34 mouse cellular contexts compared by ENCODE assay signal in genomic region chr15:98135671-98136070, GRCm38 (mm10). TPM values are rescaled to one million over a fixed set of nuclear protein-coding genes. Genes with fewer than 3 reads are reported as not detected.
DNase-seq lines count a peak whose midpoint lies in the region; ATAC-seq and TF ChIP-seq lines count a peak whose summit lies in the region.
"Had no signal": no experiment of that assay in that cellular context is flagged by ENCODE, and none has a peak within 500 bp of the region (broad histone marks: within the 10 kb centered on the region; RNA-seq: fewer than 3 reads in every experiment).

No protein-coding gene starts in this region.

- H3K4me1 ChIP-seq in midbrain, embryonic 15.5 days: no peaks in the 10 kb centered on the region
- H3K4me1 ChIP-seq: forebrain, embryonic 13.5 days; hindbrain, embryonic 13.5 days had no signal

- no peak for ATAC-seq in midbrain, embryonic 15.5 days (replicated peaks)
- ATAC-seq: forebrain, embryonic 13.5 days; forebrain, embryonic 16.5 days; inflammation-experienced regulatory T-cells, adult 6 months; intestine, postnatal 0 days; Patski had no signal

- peak; percentile 31 for TF ChIP-seq POLR2A in myocyte (IDR thresholded peaks at IDR 0.05; ENCODE audit: insufficient read length, low read depth)

- WGBS in midbrain, embryonic 15.5 days: 94% methylated on average over 13 of the region's 13 CpGs

- H3K36me3 ChIP-seq in myocyte (ENCODE audit: control insufficient read depth, insufficient read depth): peaks cover 57% of the 10 kb centered on the region
- peaks cover 56% of the 10 kb centered on the region for H3K36me3 ChIP-seq in midbrain, embryonic 15.5 days (replicated peaks)

- H3K9ac ChIP-seq in midbrain, embryonic 15.5 days: no peak overlapping the region
- H3K9ac ChIP-seq: forebrain, embryonic 13.5 days; hindbrain, embryonic 13.5 days had no signal

- H3K9me3 ChIP-seq in midbrain, embryonic 15.5 days: no peaks in the 10 kb centered on the region
- H3K9me3 ChIP-seq: forebrain, embryonic 10.5 days; forebrain, embryonic 13.5 days; G1E; hindbrain, embryonic 13.5 days had no signal

- H3K4me2 ChIP-seq in myocyte (ENCODE audit: low read depth): no peak overlapping the region
- no peak overlapping the region for H3K4me2 ChIP-seq in midbrain, embryonic 15.5 days
- H3K4me2 ChIP-seq: forebrain, embryonic 13.5 days; heart, embryonic 11.5 days; hindbrain, embryonic 13.5 days had no signal

- H3K27me3 ChIP-seq in myocyte (ENCODE audit: control insufficient read depth, insufficient read depth, insufficient read length): no peaks in the 10 kb centered on the region
- H3K27me3 ChIP-seq in midbrain, embryonic 15.5 days (replicated peaks): no peaks in the 10 kb centered on the region
- H3K27me3 ChIP-seq: CH12.LX; forebrain, embryonic 13.5 days; hindbrain, embryonic 13.5 days; Patski had no signal

- DNase-seq in gastrocnemius, adult 2 months: peak; percentile 27
- DNase-seq in gastrocnemius, postnatal 25 days: no peak
- no peak for DNase-seq in layer of hippocampus, adult 2 months (ENCODE audit: low spot score in 2 of 2)
- DNase-seq in layer of hippocampus, postnatal 36 days: no peak
- DNase-seq: adrenal gland, postnatal 10 days; adrenal gland, postnatal 36 days; B cell, adult 2 months; cerebellum, adult 8-10 months; cerebellum, postnatal 10 days; cerebellum, postnatal 36 days; gastrocnemius, postnatal 14 days; heart, adult 2 months had no signal

- no peak overlapping the region for H3ac ChIP-seq in myocyte (ENCODE audit: control insufficient read depth, insufficient read length)

- H3K4me3 ChIP-seq in gastrocnemius, adult 2 months: no peak overlapping the region
- no peak overlapping the region for H3K4me3 ChIP-seq in layer of hippocampus, adult 2 months
- no peak overlapping the region for H3K4me3 ChIP-seq in myocyte
- no peak overlapping the region for H3K4me3 ChIP-seq in midbrain, embryonic 15.5 days
- H3K4me3 ChIP-seq: forebrain, embryonic 10.5 days; forebrain, embryonic 13.5 days; heart, adult 2 months; hindbrain, embryonic 13.5 days had no signal

- no peak for TF ChIP-seq CTCF in gastrocnemius, adult 2 months (IDR thresholded peaks at IDR 0.05)
- TF ChIP-seq CTCF in layer of hippocampus, adult 2 months (conservative IDR thresholded peaks at IDR 0.05): no peak

- H3K79me2 ChIP-seq in myocyte (ENCODE audit: control insufficient read depth, insufficient read depth): no peaks in the 10 kb centered on the region

- intact Hi-C loops in gastrocnemius, adult 2 months (cut with DNase I): no loop called here

- peak overlapping the region; percentile 87 for H3K27ac ChIP-seq in gastrocnemius, adult 2 months
- peak overlapping the region; percentile 91 for H3K27ac ChIP-seq in layer of hippocampus, adult 2 months
- no peak overlapping the region for H3K27ac ChIP-seq in midbrain, embryonic 15.5 days
- H3K27ac ChIP-seq: forebrain, embryonic 10.5 days; forebrain, embryonic 13.5 days; heart, adult 2 months; hindbrain, embryonic 13.5 days had no signal

TF ChIP-seq in myocyte, 11 proteins besides CTCF, POLR2A, EP300 and RAD21:
- TF ChIP-seq POLR2AphosphoS2 (IDR thresholded peaks at IDR 0.05; ENCODE audit: insufficient read length, low read depth) (peak; percentile 71), CEBPB (IDR thresholded peaks at IDR 0.05; ENCODE audit: insufficient read depth, poor library complexity, severe bottlenecking) (no peak)

RNA-seq across cellular contexts. Expression of gene Asb8, which starts 29.8 kb away (rescaled TPM):
- 100 to 1,000 TPM in 1 of 2 experiments, 10 to 100 TPM in 1; 97.8 to 124 TPM for total RNA-seq in gastrocnemius, adult 2 months (2021)
- total RNA-seq in gastrocnemius, postnatal 25 days (2021): 100 to 1,000 TPM; 102 to 145 TPM
- 10 to 100 TPM; 51.8 to 55.1 TPM for total RNA-seq in layer of hippocampus, adult 2 months (2021)
- total RNA-seq in layer of hippocampus, postnatal 36 days (2021): 10 to 100 TPM; 46.6 to 52.1 TPM
- 50.3 TPM for polyA plus RNA-seq in myocyte (2012; fragmentation: generic; extraction: Trizol)
- 60.5 and 63.3 TPM in 2 replicates for polyA plus RNA-seq in midbrain, embryonic 15.5 days (2015; fragmentation: Nextera tagmentation; extraction: Ambion mirVana)

RNA-seq across cellular contexts. Expression of gene Ccdc184, which starts 31.3 kb away (rescaled TPM):
- total RNA-seq in gastrocnemius, adult 2 months (2021): not detected
- not detected for total RNA-seq in gastrocnemius, postnatal 25 days (2021)
- total RNA-seq in layer of hippocampus, adult 2 months (2021): 10 to 100 TPM; 10.6 to 10.9 TPM
- 10 to 100 TPM; 11.1 to 11.6 TPM for total RNA-seq in layer of hippocampus, postnatal 36 days (2021)
- polyA plus RNA-seq in myocyte (2012; fragmentation: generic; extraction: Trizol): 0.05 TPM
- polyA plus RNA-seq in midbrain, embryonic 15.5 days (2015; fragmentation: Nextera tagmentation; extraction: Ambion mirVana): 113 and 118 TPM in 2 replicates
- total RNA-seq: G1E; gastrocnemius, adult 18-20 months; gastrocnemius, postnatal 14 days had no signal
- polyA plus RNA-seq: G1E, Patski had no signal

RNA-seq across cellular contexts. Expression of gene Senp1, which starts 42.1 kb away (rescaled TPM):
- 1 to 10 TPM; 7.4 to 8.5 TPM for total RNA-seq in gastrocnemius, adult 2 months (2021)
- 1 to 10 TPM; 6.7 to 6.9 TPM for total RNA-seq in gastrocnemius, postnatal 25 days (2021)
- total RNA-seq in layer of hippocampus, adult 2 months (2021): 10 to 100 TPM; 12.7 to 13.5 TPM
- total RNA-seq in layer of hippocampus, postnatal 36 days (2021): 10 to 100 TPM; 12.3 to 14.2 TPM
- 10.4 TPM for polyA plus RNA-seq in myocyte (2012; fragmentation: generic; extraction: Trizol)
- 23.2 and 24.3 TPM in 2 replicates for polyA plus RNA-seq in midbrain, embryonic 15.5 days (2015; fragmentation: Nextera tagmentation; extraction: Ambion mirVana)

RNA-seq across cellular contexts. Expression of gene Pfkm, which starts 43.3 kb away (rescaled TPM):
- 1,000 to 10,000 TPM; 2,669 to 2,908 TPM for total RNA-seq in gastrocnemius, adult 2 months (2021)
- total RNA-seq in gastrocnemius, postnatal 25 days (2021): 1,000 to 10,000 TPM; 2,083 to 2,117 TPM
- 100 to 1,000 TPM; 333 to 349 TPM for total RNA-seq in layer of hippocampus, adult 2 months (2021)
- total RNA-seq in layer of hippocampus, postnatal 36 days (2021): 100 to 1,000 TPM; 305 to 384 TPM
- polyA plus RNA-seq in myocyte (2012; fragmentation: generic; extraction: Trizol): 401 TPM
- polyA plus RNA-seq in midbrain, embryonic 15.5 days (2015; fragmentation: Nextera tagmentation; extraction: Ambion mirVana): 91.6 and 94.5 TPM in 2 replicates

RNA-seq across cellular contexts. Expression of gene Olfr288, which starts 59.7 kb away (rescaled TPM):
- total RNA-seq in gastrocnemius, adult 2 months (2021): not detected
- not detected for total RNA-seq in gastrocnemius, postnatal 25 days (2021)
- not detected for total RNA-seq in layer of hippocampus, adult 2 months (2021)
- total RNA-seq in layer of hippocampus, postnatal 36 days (2021): under 1 TPM; 0.18 to 0.40 TPM
- not detected for polyA plus RNA-seq in myocyte (2012; fragmentation: generic; extraction: Trizol)
- polyA plus RNA-seq in midbrain, embryonic 15.5 days (2015; fragmentation: Nextera tagmentation; extraction: Ambion mirVana): not detected in 2 replicates
- total RNA-seq: adrenal gland, adult 18-20 months; adrenal gland, postnatal 10 days; adrenal gland, postnatal 36 days; CH12.LX; G1E; gastrocnemius, adult 18-20 months; gastrocnemius, postnatal 14 days; heart, adult 2 months; heart, postnatal 25 days; hematopoietic stem cell, adult 5-6 weeks had no signal
- polyA plus RNA-seq: embryonic facial prominence, embryonic 11.5 days; embryonic facial prominence, embryonic 14.5 days; forebrain, embryonic 10.5 days; forebrain, embryonic 13.5 days; forebrain, embryonic 16.5 days; G1E; gonadal fat pad, adult 2 months; heart, adult 2 months; heart, embryonic 11.5 days; heart, embryonic 14.5 days; heart, postnatal 0 days; hindbrain, embryonic 13.5 days; hindbrain, embryonic 16.5 days; inflammation-experienced regulatory T-cells, adult 6 months; intestine, postnatal 0 days; Patski had no signal

Comparison
In these comparisons a context has a peak if more than half of its experiments do, and no peak if none do; other contexts are left out.
1. RNA of gene Ccdc184, which starts 31.3 kb away (total RNA-seq): 11.1 to 11.6 TPM in layer of hippocampus, postnatal 36 days and 10.6 to 10.9 TPM in layer of hippocampus, adult 2 months; not detected in gastrocnemius, adult 2 months and not detected in gastrocnemius, postnatal 25 days; every median in the first group is over 10 times any median in the second.